Mouse (Mus musculus) kidney, adult 2 months (tissue): ENCODE measurements around the gene Spp2.

Experiments
- CTCF ChIP-seq: fragments of 200-500 bp; conservative IDR thresholded peaks from 2 replicates; pipeline ENCODE4 v1.5.1; 2011; ENCODE audit warnings: low read depth, mild to moderate bottlenecking, control low read depth, low read length, moderate library complexity, mixed read lengths; ENCODE audit not compliant: insufficient read depth, insufficient read length
- POLR2A ChIP-seq: fragments of 200-500 bp; IDR thresholded peaks from one replicate; pipeline ENCODE4 v1.6.1; 2011; ENCODE audit warnings: low read depth, low read length, control low read depth

DNA sequence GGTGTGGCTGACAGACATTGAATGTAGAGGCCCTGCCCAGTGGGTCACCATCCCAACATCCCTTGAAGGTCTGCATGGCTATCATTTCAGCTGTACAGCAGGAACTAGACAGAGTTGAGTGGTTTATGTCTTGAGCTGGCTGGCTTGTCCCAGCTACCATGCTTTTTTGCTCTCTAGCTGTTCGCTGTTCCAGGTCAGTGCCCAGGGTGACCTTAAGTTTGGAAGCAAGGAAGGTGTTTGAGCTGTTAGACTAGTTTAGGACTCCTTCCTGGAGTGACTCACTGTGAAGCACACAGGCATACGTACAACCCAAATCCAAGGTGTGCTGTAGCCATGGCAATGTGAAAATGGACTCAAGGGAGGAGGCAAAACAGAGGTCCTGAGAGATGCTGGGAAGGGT lies 61.6 kb downstream of the Spp2 start:
- TF ChIP-seq POLR2A (no peak), CTCF (no peak)
